Mouse (Mus musculus): ENCODE results near the gene Tbx10.
"Not testable (repeated sequence)": the region's sequence is repeated elsewhere in the genome, so short reads cannot be mapped to it uniquely, and the experiment has no call there.

Tbx10 gene

DNA sequence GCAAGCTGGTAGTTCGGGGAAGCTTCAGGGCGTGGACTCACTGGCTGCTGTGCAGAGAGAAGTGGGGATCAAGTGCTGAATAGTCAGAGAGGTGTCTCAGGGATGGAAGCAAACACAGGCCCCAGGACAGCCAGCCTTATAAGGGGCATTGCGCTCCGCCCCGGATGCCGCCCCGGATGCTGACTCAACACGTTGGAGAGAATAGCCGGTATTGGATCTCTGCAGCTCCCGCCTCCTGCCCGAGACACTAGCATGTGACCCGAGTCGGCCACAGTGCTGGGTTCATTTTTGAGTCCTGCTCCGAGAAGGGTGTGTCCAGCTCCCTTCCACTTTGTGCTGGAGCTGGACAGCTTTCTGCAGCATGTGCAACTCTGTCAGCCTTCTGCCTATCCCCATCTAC, 49.6 kb downstream of the Tbx10 start:
- no peak for DNase-seq (ENCODE audit: low read depth, low spot score)

DNA sequence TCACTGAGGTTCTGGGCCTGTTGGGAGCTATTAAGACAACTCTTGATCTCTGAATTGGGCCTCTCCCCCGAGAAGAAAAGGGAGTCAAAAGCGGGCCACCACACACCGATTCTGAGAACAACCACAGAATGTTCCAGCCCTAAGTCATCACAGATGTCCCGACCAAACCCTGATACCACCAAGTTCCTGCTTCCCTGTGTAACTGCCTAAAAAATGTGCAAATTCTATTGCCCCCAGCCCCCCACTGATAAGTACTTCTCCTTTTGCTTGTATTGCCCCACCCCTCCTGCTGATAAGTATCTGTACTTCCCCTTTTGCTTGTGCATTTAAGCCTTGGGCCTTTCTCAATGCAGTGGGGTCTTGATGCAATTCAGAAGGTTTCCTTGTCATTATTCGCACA, 51.6 kb downstream of the Tbx10 start:
- not testable (repeated sequence) for DNase-seq (ENCODE audit: low read depth, low spot score)

DNA sequence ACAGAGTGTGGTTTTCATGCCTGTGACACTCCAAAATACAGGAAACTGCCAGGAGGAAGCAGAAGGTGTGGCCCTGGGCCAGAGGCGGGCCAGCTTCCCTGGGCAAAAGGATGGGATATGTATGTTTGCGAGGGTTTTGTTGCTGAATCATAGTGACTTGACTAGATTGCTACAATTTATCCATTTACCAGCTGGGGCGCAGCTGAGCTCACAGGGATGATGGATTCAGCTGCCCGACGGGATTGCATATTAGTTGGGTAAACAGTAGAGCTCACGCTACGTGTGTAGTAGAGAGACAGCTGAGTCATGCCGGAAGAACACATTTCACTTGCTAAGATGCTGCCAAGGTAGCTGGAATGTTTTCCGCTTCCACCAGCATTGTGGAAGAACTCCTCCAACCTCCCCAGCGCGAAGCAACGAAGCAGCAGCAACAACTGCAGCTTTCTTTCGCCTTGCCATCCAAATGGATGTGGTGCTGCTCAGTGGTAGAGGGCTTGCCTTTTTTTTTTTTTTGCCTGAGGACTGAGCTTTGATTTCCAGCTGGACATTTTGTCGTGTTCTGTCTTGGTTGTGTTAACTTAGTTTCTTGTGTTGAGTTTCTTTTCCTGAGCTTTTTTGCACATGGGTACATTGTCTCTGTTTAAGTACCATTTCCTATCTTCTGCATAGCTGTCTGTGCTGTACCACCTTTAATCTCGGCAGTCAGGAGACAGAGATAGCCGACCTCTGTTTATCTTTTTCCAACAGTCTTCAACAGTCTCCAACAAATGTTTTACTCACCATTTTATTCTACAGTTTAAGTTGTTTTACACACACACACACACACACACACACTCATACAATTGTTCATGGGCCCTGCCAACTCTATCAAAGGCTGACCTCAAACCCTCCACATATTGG, 53.7 kb downstream of the Tbx10 start, which contains the start of gene Gstp2:
Gene Gstp2, minus strand, starts transcription at position 58 of the 900 bp plus-strand sequence.
- peak; percentile 62 for DNase-seq (ENCODE audit: low read depth, low spot score)

DNA sequence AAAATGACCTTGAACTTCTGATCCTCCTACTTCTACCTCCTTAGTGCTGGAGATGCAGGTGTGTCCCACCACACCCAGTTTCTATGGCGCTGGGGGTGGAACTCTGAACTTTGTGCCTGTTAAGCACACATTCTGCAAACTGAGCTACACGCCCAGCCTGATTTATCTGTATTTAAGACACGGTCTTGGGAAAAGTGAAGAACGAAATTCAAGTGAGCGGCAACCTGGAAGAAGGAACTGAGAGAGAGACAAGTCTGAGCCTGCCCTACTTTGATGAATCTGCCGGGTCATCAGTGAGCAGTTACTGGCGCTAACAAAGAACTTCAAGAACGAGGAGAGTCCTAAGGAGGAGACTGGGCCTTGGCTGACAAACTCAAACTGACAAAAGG, 54.3 kb downstream of the Tbx10 start:
- no peak for DNase-seq (ENCODE audit: low read depth, low spot score)

DNA sequence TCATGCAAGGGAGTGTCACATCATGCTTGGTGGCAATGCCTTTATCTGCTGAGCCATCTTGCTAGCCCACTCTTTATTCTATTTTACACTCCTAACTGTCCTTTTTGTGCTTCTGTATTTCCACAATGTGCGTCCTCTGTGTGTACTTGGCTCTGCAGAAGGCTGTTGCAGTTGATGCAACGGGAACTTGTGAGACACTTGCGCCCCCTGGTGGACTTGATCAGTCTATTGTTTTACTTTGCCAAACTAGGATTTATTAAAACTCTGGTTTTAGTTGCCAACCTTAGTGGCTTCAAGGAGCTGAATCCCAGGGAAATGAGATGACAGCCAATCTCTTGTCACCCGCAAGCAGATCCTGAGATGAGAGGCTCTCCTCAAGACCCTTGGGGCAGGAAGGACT, 55.3 kb downstream of the Tbx10 start:
- DNase-seq (ENCODE audit: low read depth, low spot score): peak; percentile 88

DNA sequence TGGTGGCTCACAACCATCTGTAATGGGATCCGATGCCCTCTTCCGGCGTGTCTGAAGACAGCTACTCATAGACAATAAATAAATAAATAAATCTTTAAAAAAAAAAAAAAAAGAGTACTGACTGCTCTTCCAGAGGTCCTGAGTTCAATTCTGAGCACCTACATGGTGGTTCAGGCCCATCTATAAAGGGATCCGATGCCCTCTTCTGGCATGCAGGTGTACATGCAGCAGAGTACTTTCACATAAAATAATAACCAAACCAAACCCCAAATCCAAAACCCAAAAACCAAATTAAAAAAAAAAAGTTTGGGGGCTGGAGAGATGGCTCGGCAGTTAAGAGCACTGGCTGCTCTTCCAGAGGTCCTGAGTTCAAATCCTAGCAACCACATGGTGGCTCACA, 56.5 kb downstream of the Tbx10 start:
- DNase-seq (ENCODE audit: low read depth, low spot score): not testable (repeated sequence)

Data from mesoderm, embryonic 11.5 days (tissue).